Mouse (Mus musculus) heart, adult 2 months (tissue): Measurements from ENCODE around the gene Ttc41.

Experiments
- CTCF ChIP-seq: fragments of 200-600 bp; IDR thresholded peaks from 2 replicates; pipeline ENCODE4 v1.8.1; 2022; ENCODE audit warnings: antibody characterized with exemption, mild to moderate bottlenecking, moderate library complexity
- EP300 ChIP-seq: fragments of 200-500 bp; IDR thresholded peaks from 2 replicates; pipeline ENCODE4 v1.6.1; 2011; ENCODE audit warnings: low read depth, low read length, control low read depth; ENCODE audit not compliant: insufficient read depth

DNA sequence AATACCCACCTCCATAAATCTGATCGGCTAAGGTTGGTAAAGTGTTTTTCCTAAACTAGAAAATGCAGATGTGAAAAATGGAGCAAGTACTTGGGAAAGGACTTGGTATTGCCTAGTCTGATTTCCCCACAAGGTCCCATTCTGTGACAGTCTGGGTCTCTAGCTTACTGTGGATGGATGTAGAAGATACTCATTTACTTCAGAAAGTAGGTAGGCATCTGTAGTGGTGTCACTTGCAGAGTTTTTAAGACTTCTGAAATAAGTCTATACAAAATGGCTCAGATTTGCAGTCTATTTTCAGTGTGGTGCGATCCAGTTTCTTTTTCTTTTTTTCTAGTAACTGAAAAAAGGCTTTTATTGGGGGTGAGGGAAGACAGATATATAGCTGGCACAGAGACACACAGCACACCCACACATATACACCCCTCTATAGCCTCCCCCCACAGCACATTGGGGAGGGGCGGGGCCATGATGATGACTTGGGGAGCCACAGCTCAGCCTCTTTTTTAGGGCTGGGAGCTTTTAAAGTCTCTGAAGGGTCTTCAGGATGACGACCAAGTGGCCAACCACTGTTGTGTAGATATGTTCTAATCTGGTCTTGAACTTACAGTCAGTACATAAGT lies 59.8 kb downstream of the Ttc41 start:
- TF ChIP-seq EP300 (no peak), CTCF (no peak)
